Mouse (Mus musculus): ENCODE data around the gene Armh3.
A peak's percentile ranks its signal among the peaks of the same experiment; 100 is the strongest.
"Not testable (repeated sequence)": the region's sequence is repeated elsewhere in the genome, so short reads cannot be mapped to it uniquely, and the experiment has no call there.

Gene Armh3

GRCm38 (mm10) chr19:45817816-45818490 lies 180.3 kb downstream of the Armh3 start:
- DNase-seq (ENCODE audit: low read depth) = no peak

- DNase-seq (ENCODE audit: low read depth) = no peak
Measured at GRCm38 (mm10) chr19:45816727-45817126, 181.6 kb downstream of the Armh3 start.

GRCm38 (mm10) chr19:45815831-45816405 lies 182.4 kb downstream of the Armh3 start, which contains the start of gene Kcnip2:
Gene Kcnip2 (minus strand): TSS chr19:45816061.
- peak; percentile 60 for DNase-seq (ENCODE audit: low read depth)

- peak; percentile 26 for DNase-seq (ENCODE audit: low read depth)
Measured at GRCm38 (mm10) chr19:45815170-45815569, 183.1 kb downstream of the Armh3 start.

GRCm38 (mm10) chr19:45813801-45814200 lies 184.5 kb downstream of the Armh3 start:
- DNase-seq (ENCODE audit: low read depth) = no peak

- DNase-seq (ENCODE audit: low read depth) = peak; percentile 89
Measured at GRCm38 (mm10) chr19:45813263-45813662, 185.0 kb downstream of the Armh3 start.

GRCm38 (mm10) chr19:45812673-45813252 lies 185.5 kb downstream of the Armh3 start:
- peak; percentile 43 for DNase-seq (ENCODE audit: low read depth)

GRCm38 (mm10) chr19:45812115-45812514 lies 186.2 kb downstream of the Armh3 start:
- peak; percentile 72 for DNase-seq (ENCODE audit: low read depth)

GRCm38 (mm10) chr19:45811028-45811674 lies 187.1 kb downstream of the Armh3 start:
- no peak for DNase-seq (ENCODE audit: low read depth)

- peak; percentile 55 for DNase-seq (ENCODE audit: low read depth)
Measured at GRCm38 (mm10) chr19:45807732-45808131, 190.6 kb downstream of the Armh3 start.

- DNase-seq (ENCODE audit: low read depth) = not testable (repeated sequence)
Measured at GRCm38 (mm10) chr19:45805817-45806216, 192.5 kb downstream of the Armh3 start.

GRCm38 (mm10) chr19:45804593-45805368 lies 193.5 kb downstream of the Armh3 start:
- peak; percentile 83 for DNase-seq (ENCODE audit: low read depth)

GRCm38 (mm10) chr19:45803408-45803807 lies 194.9 kb downstream of the Armh3 start:
- no peak for DNase-seq (ENCODE audit: low read depth)

- no peak for DNase-seq (ENCODE audit: low read depth)
Measured at GRCm38 (mm10) chr19:45802702-45803101, 195.6 kb downstream of the Armh3 start.

- DNase-seq (ENCODE audit: low read depth) = peak; percentile 72
Measured at GRCm38 (mm10) chr19:45796879-45797278, 201.4 kb downstream of the Armh3 start.

- peak; percentile 91 for DNase-seq (ENCODE audit: low read depth)
Measured at GRCm38 (mm10) chr19:45796061-45796556, 202.2 kb downstream of the Armh3 start.

GRCm38 (mm10) chr19:45795406-45795944 lies 202.8 kb downstream of the Armh3 start:
- DNase-seq (ENCODE audit: low read depth) = peak; percentile 50

- no peak for DNase-seq (ENCODE audit: low read depth)
Measured at GRCm38 (mm10) chr19:45794718-45795117, 203.6 kb downstream of the Armh3 start.

GRCm38 (mm10) chr19:45792404-45792803 lies 205.9 kb downstream of the Armh3 start:
- DNase-seq (ENCODE audit: low read depth) = no peak

GRCm38 (mm10) chr19:45789888-45790874 lies 208.1 kb downstream of the Armh3 start:
- peak; percentile 58 for DNase-seq (ENCODE audit: low read depth)

All from naive thymus-derived CD4-positive, alpha-beta T cell, adult 2 months (primary cell).